Mouse (Mus musculus) spleen, postnatal 36 days (tissue): ENCODE results near the gene Pde4d.

Experiments used
- DNase-seq, 2 experiments: peaks; one replicate each; pipeline ENCODE4 v3.0.0; 2022; ENCODE audit warnings: low spot score in 2 of 2, mixed read lengths in 1 of 2

Gene Pde4d

DNA sequence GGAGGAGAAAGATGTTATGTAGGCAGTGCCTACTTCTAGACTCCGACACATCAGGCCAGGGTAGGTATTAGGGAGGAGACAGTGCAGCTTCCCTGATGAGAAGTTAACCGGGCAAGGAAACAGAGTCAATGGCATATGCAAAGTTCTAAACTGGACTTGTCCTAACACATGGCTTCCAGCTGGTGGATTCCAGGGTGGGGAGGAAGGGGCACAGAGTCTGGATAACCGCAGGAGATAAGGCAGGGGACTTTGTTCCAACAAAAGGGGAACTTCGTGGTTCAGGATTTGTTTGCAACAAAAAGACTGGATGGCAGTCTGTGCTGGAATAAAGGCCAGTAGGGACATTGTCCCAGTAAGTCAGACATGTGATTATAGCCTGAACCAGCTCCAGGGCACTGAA is 1042.1 kb downstream of the Pde4d start:
- DNase-seq, result no peak

DNA sequence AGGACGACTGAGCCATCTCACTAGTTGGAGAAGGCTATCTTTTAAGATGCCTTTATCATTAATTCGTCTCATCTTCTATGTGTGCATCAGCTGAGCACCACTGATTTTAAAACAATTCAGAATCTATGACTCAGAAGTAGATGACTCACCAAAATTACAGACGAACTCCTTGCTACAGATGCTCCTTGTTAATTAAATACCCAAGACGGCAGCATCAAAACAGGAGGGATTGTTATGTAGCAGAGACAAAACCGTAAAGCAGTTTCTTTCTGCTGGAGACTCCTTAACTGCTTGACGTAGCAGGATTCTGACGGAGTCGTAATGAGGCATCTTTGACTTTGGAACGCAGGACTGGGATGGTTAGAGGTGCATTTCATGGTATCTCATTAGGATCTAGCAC is 1050.6 kb downstream of the Pde4d start:
- DNase-seq, result no peak

DNA sequence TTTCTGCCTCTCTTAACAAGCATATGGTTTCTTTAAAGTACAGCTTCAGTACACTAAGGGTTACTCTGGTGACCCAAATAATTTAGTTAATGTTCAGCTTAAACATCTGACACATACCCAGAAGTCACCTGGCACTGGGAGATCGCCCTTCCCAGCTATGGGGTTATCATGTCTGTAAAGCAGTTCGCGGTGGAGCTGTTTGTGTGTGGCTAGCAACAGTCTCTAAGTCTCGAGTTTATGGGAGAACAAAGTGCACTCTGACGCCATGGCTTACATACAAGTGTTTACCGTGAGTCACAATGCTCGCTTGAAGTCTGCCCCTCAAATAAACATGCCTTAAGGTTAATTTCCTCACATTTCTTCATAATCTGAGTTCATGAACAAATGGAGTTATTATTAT is 1053.0 kb downstream of the Pde4d start:
- no peak for DNase-seq

DNA sequence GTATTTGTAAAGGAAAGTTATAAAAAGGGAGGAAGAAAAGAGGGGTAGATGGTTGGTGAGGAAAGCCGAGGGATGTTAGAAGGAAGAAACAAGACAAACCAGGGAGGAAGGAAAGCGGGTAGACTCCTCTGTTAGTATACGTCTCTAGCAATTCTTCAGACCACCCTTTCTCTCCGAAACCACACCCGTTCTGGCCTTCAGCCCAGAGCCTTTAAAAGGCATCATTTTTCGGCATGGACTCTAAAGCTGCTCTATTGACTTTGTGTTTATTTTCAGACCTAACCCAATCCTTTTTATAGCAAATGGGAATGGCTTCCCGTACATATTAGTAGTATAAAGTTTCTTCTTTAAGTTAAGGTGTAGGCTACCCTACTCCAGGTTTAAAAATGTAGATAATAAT is 1057.0 kb downstream of the Pde4d start:
- DNase-seq, result no peak

DNA sequence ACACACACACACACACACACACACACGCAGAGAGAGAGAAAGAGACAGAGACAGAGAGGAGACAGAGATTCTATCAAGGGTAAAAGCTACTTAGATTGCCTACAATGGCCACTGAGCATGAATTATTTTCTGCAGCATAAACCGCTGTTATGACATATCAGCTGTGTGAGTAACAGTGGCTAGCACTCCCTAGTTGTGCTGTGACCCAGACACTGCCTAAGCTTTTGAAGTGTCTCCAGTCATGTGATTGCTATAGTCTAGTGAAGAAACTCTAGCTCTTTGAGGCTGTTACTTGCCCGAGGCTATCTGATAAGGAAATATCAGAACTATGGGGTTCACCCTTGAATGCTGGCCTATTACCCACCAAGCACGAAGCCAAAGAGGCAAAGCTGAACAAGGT is 1058.7 kb downstream of the Pde4d start:
- DNase-seq, result no peak

- no peak for DNase-seq
These were observed 1068.4 kb downstream of the Pde4d start for GRCm38 (mm10) chr13:109518194-109518593.

- peak in 1 of 2 experiments; percentile 2 for DNase-seq
These were observed 1069.7 kb downstream of the Pde4d start for GRCm38 (mm10) chr13:109519485-109519884.

DNA sequence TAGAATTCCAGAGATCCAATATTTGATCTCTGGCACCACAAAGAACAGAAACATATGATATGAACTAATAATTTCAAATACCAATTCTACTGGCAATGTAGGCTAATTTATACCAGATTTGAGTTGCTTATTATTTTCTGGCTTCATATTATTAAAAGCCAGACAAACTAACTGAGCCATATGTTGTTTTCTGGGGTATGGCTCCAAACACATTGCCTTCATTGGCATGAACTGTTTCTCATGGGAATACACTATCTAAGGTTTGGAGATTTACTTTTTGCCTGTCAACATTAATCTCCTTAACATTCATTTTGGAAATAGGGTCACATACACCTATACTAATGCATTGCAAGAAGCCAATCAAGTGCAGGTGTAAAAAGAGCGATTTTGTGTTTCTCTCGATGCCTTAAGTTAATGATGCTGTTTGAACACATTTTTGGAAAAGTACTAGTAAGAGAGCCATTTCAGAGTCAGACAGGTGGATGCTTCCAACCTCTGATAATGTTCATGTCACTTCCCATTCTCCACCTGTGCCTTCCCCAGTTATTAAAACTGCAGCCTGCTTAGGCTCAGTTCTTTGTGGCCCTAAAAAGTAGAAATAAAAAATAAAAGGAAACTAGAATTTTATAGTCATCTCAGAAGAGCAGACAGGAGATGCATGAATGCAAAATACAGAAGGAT is 1070.4 kb downstream of the Pde4d start:
- no peak for DNase-seq

DNA sequence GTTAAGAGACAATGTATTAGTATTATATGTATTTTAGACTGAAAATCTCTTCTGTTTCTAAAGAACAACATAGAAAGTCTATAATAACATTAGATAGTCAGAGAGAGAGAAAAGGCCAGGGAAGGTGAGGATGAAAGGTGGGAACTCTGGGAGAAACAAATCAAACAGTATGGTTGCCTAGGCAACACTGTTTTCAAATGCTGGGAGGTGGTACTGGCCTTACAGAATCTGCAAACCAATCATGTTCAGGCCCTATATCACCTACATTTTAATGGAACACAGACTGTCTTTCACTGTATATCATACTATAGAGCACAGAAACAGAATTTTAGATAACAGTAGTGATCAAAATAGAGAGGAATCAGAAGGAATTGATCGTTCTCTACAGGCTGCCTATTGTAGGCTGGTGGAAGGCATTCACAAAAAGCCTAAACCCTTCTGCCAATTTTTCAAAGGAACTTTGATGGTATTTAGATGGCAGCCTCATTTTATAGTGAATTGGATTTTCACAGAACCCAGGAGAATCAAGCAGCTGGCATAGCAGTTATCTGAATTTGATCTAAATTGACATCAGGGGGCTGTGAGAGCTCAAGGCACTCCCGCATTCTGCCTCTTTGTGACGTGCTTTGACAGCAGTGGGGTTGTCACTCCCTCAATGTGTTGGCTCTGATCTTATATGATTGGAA is 1084.2 kb downstream of the Pde4d start:
- DNase-seq, result no peak

DNA sequence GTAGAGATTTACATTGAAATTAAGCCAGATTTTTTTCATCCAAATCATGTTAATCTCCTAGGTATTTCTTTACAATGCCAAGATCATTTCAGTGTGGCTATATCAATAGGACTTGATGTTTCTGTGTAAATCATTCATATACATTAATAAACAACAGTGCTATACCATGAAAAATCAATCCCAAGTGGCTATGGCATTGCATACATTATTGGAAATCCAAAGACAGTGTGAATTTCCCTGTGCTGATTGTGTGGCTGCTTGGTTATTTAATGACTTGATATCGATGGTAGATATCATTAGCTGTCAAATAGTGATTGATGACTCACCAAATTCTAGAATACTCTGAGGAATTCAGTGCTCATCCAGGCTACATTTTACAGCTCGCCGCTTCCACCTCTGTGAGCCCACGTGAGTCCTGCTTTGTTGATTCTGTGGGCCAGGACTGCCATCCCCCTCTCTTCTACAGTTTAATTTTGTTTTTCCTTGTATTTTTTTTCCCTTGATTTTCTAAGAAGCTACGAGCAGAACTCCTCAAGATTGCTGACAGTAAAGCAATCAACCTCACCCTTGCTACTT is 1085.0 kb downstream of the Pde4d start:
- no peak for DNase-seq

GRCm38 (mm10) chr13:109536636-109537035 is 1086.9 kb downstream of the Pde4d start:
- no peak for DNase-seq

- DNase-seq, result no peak
These were observed 1089.6 kb downstream of the Pde4d start for GRCm38 (mm10) chr13:109539371-109539770.

- no peak for DNase-seq
These were observed 1094.9 kb downstream of the Pde4d start for GRCm38 (mm10) chr13:109544646-109545045.

- DNase-seq, result peak; percentile 3 to 23
These were observed 1096.6 kb downstream of the Pde4d start for GRCm38 (mm10) chr13:109546337-109546736.

DNA sequence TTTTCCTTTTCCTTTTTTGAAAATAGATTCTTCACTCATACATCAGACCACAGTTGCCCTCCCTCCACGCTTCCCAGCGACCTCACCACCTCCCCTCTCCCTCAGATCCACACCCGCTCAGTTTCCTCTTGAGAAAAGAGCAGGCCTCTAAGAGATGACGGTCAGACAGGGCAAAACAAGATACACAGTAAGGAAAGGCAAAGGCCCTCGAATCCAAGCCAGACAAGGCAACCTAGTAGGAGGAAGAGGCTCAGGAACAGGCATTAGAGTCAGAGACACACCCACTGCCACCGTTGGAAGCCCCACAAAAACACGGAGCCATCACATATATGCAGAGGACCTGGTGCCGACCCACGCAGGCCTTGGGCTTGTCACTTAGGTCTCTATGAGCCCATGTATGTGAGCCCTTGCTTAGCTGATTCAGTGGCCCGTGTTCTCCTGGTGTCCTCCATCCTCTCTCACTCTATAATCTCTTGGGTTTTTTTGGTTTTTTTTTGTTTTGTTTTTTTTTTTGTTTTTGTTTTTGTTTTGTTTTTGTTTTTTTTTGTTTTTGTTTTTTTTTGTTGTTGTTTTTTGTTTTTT is 1097.3 kb downstream of the Pde4d start:
- DNase-seq, result no peak

DNA sequence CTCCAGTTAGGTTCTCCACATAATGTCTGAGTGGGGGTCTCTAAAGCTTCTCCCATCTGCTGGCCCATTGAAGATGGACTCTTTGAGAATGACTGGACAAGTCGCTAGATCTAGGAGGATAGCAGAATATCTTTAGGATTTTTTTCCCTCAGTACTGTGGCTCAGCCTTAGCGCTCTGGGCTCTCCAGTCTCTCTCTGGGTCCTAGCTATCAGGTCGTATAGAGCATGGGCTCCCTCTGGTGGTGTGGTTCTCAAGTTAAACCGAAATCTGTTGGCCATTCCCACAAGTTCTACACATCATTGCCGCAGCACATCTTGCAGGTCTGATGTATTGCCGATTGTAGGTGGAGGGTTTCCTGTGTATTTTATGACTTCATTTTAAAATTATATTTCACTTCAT is 1098.0 kb downstream of the Pde4d start:
- DNase-seq, result peak; percentile 64 to 68

DNA sequence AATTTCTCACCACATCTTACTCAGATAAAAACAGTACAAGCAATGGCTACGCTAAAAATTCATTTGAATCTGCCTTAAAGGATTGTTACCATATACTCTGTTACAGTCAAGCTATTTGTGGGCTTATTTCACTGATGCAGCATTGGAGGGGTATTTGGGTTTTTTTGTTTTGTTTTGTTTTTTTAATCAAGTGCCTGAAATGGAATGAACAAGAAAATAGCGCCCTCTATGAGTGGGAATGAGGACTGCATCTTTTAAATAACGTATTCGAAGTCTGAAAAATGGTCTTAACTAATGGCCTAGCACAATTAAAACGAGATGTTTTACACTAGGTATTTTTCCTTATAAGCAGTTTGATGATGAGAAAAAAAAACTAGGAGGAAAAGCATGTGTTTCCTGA is 1098.5 kb downstream of the Pde4d start:
- peak in 1 of 2 experiments; percentile 4 for DNase-seq

GRCm38 (mm10) chr13:109548771-109549555 is 1099.2 kb downstream of the Pde4d start:
- no peak for DNase-seq

DNA sequence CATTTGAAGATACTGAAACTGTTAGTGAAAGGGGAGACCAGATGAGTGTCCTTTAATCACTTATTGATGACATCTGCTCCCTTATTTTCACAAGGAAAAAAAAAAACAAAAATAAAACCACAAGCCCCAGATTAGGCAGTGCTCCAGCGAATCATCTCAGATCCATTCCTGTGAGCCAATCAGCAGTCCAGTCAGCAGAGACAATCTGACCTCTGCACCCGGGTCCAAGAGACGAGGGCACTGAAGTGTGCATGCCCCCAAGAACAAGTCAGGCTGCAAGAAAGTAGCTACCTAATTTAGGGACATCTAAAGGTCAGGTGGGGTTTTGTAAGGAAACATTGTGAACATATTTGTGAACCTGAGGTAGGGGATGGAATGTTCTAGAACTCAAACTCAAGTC is 1102.1 kb downstream of the Pde4d start:
- DNase-seq, result no peak

GRCm38 (mm10) chr13:109555513-109555912 is 1105.8 kb downstream of the Pde4d start:
- no peak for DNase-seq

DNA sequence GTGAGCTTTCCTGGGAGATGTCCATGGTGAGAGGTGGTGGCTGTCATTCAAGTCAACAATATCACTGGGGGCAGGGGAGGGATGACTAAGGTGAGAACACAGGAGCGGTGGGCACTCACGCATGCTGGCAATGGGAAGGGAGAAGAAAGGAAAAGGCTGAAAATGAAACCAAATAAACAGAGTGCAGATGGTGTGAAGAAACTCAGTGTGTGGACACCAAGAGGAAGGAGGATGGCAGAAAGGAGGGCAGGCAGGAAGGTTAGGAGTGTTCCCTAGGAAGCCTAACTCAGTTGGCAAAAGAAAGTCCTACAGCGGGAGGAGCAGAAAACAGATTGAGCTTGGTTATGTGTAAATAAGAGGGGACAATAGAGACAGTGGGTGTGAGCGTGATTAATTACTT is 1107.1 kb downstream of the Pde4d start:
- DNase-seq, result no peak
